Mouse (Mus musculus) embryonic facial prominence, embryonic 10.5 days (tissue): ENCODE measurements around the gene Hmces. TPM values are rescaled to one million over a fixed set of nuclear protein-coding genes. Genes with fewer than 3 reads are reported as not detected.
"Not testable (repeated sequence)": the region's sequence is repeated elsewhere in the genome, so short reads cannot be mapped to it uniquely, and the experiment has no call there.

Experiments used
- DNase-seq: peaks from one replicate; pipeline ENCODE4 v3.0.0-alpha.2; 2017; ENCODE audit warnings: low spot score
- H3K27ac ChIP-seq: fragments of 300-500 bp; sonication (generic); replicated peaks from 2 replicates; pipeline ENCODE4 v1.5.1; 2016; ENCODE audit warnings: mild to moderate bottlenecking
- H3K27me3 ChIP-seq: fragments of 300-500 bp; sonication (generic); replicated peaks from 2 replicates; pipeline ENCODE4 v1.6.1; 2016; ENCODE audit warnings: low read depth, mild to moderate bottlenecking; ENCODE audit not compliant: poor library complexity, severe bottlenecking
- H3K36me3 ChIP-seq: fragments of 300-500 bp; sonication (generic); replicated peaks from 2 replicates; pipeline ENCODE4 v1.6.1; 2016; ENCODE audit warnings: mild to moderate bottlenecking, moderate library complexity
- H3K4me1 ChIP-seq: fragments of 300-500 bp; sonication (generic); 2 replicates; pipeline ENCODE4 v1.6.1; 2016
- H3K4me3 ChIP-seq: fragments of 300-500 bp; sonication (generic); 2 replicates; pipeline ENCODE4 v1.5.1; 2016; ENCODE audit warnings: mild to moderate bottlenecking, moderate library complexity
- H3K9me3 ChIP-seq: fragments of 300-500 bp; sonication (generic); 2 replicates; pipeline ENCODE4 v1.6.1; 2016; ENCODE audit warnings: mild to moderate bottlenecking
- WGBS: fragments of 180-500 bp; shearing (Covaris S2); methylation state at CpG from one replicate; pipeline ENCODE4 v1.1.7; 2016; 5-methylcytosine and 5-hydroxymethylcytosine counted together
- polyA plus RNA-seq: library from polyadenylated mRNA; unstranded; fragments of >200 nt; fragmentation: Nextera tagmentation; extraction: Ambion mirVana; gene quantifications from 2 replicates; pipeline ENCODE4 v1.2.1, GENCODE M21; 2016

Hmces gene
- polyA plus RNA-seq, 1 experiment from 2014 or later: 67.1 TPM

DNA sequence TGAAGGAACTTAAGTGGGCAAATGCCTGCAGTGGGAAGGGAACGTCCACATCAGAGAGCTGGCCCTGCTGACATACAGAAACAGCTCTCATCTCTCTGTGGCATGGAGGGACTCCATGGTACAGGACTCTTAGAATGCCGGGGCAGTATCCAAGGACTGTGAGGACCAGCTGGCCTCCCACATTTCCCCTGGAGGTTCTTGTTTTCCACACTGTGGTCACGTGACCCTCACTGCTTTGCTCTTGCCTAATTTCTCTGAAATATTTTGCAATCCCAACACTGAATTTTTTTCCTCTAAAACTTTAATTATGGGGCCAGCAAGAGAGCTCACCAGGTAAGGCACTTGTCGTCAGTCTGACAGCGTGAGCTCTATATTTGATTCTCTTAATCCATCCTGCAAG is 21.3 kb downstream of the Hmces start:
- no peak for DNase-seq
- Histone ChIP-seq H3K9me3 (peaks cover 4% of the 10 kb centered on the region; the same call in 1 of the 2 replicates), H3K36me3 (peaks cover 65% of the 10 kb centered on the region), H3K27ac (no peak overlapping the region), H3K27me3 (no peaks in the 10 kb centered on the region), H3K4me1 (peaks cover 7% of the 10 kb centered on the region), H3K4me3 (no peak overlapping the region)
- 90% methylated on average over 5 of the region's 5 CpGs for WGBS

DNA sequence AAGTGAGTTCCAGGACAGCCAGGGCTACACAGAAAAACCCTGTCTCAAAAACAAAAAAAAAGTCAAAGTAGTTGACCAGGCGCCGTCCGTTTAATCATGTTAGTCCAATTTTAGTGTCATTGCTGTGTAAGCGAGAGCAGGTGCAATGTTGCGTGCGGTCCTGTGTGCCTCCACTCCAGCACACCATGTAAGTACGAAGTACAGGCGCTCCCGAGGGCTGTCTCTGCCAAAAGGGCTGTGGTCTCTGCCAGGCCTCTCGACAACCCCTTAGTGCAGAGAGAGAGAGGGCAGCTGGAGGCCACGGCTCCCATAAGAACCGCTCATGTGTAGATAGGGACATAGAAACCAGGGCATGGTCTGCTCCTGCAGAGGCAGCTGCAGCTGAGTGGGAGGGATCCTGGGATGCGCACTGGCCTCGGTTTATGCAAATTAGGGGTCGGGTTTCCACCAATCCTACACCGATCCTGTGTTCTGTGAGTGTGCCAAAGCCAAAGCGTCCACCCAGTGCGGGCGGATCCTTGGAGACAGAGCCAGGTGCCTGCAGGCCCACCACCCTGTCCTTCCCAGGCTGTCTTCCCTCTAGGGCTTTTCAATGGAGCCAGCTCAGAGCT is 23.5 kb downstream of the Hmces start:
- WGBS: 45% methylated on average over 19 of the region's 19 CpGs
- Histone ChIP-seq H3K27ac (peak overlapping the region; percentile 7; the same call in 1 of the 2 replicates), H3K9me3 (no peaks in the 10 kb centered on the region), H3K4me1 (peaks cover 7% of the 10 kb centered on the region), H3K36me3 (peaks cover 45% of the 10 kb centered on the region), H3K4me3 (no peak overlapping the region), H3K27me3 (no peaks in the 10 kb centered on the region)
- peak; percentile 79 for DNase-seq

DNA sequence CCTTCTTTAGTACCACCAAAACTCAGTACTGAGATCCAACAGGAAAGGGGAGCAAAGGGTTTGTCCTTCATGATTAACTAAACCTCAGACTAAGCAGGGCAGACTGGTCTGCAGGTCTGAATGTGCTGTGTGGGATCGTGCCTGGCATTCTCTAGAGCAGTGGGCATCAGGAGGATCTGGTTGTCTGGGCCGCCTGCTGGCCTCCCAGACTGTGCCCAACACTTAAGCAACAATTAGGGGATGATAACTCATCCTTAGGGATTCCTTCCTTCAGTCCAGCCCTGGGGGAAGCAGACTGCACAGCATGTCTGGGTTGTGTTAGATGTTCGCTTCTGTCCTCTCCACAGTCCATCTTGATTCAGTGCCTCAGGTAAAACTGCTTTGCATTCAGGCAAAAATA is 25.2 kb downstream of the Hmces start:
- WGBS: 89% methylated on average over 3 of the region's 3 CpGs
- Histone ChIP-seq H3K36me3 (peaks cover 29% of the 10 kb centered on the region), H3K27ac (no peak overlapping the region), H3K4me3 (no peak overlapping the region), H3K27me3 (no peaks in the 10 kb centered on the region), H3K4me1 (peaks cover 7% of the 10 kb centered on the region), H3K9me3 (no peaks in the 10 kb centered on the region)
- DNase-seq: no peak

DNA sequence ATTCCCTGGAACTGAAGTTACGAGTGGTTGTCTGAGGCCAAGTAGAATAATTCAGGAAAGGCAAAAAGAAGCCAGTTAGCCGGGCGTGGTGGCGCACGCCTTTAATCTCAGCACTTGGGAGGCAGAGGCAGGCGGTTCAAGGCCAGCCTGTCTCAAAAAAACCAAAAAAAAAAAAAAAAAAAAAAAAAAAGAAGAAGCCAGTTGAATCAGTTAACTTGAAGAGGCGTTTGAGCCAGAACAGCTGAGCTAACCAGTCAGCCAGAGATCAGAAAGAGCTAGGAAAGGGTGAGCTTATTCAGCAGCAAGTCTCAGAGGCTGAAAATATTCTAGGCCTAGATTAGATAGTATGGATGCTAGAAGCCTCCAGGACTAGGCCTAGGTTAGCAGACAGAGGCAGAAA is 28.4 kb downstream of the Hmces start:
- Histone ChIP-seq H3K36me3 (no peaks in the 10 kb centered on the region), H3K4me1 (peaks cover 6% of the 10 kb centered on the region), H3K4me3 (no peak overlapping the region), H3K9me3 (no peaks in the 10 kb centered on the region), H3K27me3 (no peaks in the 10 kb centered on the region), H3K27ac (no peak overlapping the region)
- WGBS: 84% methylated on average over 7 of the region's 7 CpGs
- no peak for DNase-seq

DNA sequence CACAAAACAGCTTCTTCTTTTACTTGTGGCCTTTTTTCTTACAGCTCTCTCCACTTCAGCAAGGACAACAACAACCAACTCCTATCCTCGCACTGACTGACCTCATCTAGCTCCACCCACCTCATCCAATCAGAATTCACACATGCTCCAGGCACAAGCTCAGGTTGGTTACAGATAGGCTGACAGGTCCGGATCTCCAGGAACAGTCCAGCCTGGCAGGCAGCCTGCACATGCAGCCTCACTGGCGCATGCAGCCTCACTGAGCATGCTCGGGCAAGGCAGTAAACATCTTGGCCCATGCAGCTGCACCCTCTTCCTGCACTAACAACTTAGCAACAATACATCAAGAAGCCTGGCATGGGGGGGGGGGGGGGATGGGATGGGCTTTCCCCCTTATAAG is 48.7 kb downstream of the Hmces start:
- not testable (repeated sequence) for H3K4me1 ChIP-seq, H3K27ac ChIP-seq, H3K4me3 ChIP-seq, H3K27me3 ChIP-seq, H3K36me3 ChIP-seq, DNase-seq
- H3K9me3 ChIP-seq: peaks cover 14% of the 10 kb centered on the region
- 63% methylated on average over 4 of the region's 4 CpGs for WGBS

DNA sequence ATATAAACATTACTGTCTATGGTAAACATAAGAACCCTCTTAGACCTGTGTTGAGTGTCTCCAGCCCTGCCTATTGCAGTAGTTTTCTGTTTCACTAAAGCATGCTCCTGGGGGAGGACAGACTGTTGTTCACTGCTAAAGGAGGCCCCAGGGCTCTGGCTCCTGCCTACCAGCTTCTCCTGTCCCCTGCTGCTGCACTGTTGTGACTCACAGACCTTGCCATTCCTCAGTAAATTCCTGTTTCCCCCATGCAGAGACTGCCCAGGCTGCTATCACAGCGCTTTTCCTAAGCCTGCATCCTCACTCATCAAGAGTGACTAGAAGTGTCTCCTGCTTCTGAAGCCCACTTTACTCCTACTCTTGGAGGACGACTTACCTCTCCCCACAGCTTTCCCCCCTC is 56.3 kb downstream of the Hmces start:
- H3K27me3 ChIP-seq: no peaks in the 10 kb centered on the region
- no peaks in the 10 kb centered on the region for H3K36me3 ChIP-seq
- no peak for DNase-seq
- H3K4me3 ChIP-seq: no peak overlapping the region
- H3K9me3 ChIP-seq: no peaks in the 10 kb centered on the region
- no peak overlapping the region for H3K27ac ChIP-seq
- no peaks in the 10 kb centered on the region for H3K4me1 ChIP-seq
- 23% methylated on average over 2 of the region's 2 CpGs for WGBS

DNA sequence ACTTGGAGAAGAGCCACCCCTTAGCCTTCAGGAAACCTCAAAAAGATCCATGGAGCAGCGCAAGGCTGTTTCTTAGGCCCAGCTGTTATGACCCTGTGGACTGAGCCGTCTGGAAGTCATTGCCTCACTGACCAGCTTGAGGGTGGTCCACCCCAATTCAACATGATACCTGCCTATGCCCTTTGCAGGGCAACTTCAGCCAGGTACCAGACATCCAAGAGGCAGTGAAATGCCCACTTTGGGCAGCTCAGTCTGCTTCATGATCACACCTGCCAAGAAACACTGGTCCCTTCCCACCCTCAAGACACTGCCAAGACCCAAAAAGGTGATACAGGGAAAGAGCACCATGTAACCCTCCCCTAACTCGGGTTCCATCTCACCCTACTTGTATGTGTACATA is 66.0 kb downstream of the Hmces start:
- Histone ChIP-seq H3K27me3 (no peaks in the 10 kb centered on the region), H3K4me3 (peak overlapping the region; percentile 97), H3K4me1 (peaks cover 24% of the 10 kb centered on the region), H3K9me3 (no peaks in the 10 kb centered on the region), H3K27ac (peak overlapping the region; percentile 98), H3K36me3 (peaks cover 22% of the 10 kb centered on the region)
- DNase-seq: no peak
- WGBS: 66% methylated on average over 3 of the region's 3 CpGs

DNA sequence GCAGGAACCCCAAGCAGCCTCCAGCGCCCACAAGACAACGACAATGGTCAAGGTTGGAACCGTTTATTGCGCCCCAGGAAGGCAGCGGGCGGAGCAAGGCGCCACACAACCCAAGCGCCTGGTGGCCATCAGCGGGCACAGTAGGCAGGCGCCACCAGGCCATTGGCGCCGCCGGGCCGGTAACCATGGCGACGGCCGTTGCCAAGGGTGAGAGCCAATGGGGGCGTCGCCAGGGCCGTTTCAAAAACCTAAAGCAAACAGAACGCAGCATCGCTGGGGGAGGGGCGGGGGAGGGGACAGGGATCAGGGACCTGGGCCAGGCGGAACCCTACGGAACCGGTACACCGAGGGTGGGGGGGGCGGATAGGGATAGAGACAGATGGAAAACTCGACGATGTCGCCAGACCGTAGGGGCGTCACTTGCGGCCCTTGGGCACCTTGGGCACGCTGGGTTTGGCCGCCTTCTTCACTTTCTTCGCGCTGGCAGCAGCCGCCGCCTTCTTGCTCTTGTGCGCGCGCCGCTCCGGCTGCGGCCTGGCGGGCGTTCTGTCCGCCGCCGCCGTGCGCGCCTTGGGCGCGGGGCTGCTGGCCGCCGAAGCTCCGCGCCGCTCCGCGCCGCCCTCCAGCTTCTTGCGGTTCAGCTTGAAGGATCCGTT is 66.8 kb downstream of the Hmces start:
- Histone ChIP-seq H3K9me3 (no peaks in the 10 kb centered on the region), H3K36me3 (peaks cover 29% of the 10 kb centered on the region), H3K4me3 (peak overlapping the region; percentile 97), H3K27ac (peak overlapping the region; percentile 98), H3K27me3 (no peaks in the 10 kb centered on the region), H3K4me1 (peaks cover 24% of the 10 kb centered on the region)
- DNase-seq: peak; percentile 96
- under 1% methylated on average over 66 of the region's 66 CpGs for WGBS

DNA sequence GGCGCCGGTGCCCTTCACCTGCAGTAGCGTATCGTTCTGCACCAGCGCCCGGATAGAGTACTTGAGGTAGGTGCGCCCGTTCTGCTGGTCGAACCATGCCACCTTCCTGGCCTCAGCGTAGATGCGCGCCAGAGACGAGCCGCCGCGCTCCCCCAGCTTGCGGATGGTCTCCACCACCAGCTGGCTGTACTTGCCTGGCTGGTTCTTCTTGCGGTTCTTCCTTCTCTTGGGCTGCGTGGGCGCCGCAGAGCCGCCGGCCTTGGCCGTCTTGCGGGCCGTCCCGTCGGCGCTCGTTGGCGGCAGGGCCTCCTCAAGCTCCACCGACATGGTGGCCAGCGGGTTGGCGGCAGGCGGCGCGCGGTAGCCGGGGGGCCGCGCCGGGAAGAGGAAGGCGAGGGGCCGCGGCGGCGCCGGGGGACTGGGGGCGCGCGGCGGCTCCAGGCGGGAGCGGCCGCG is 67.3 kb downstream of the Hmces start:
- under 1% methylated on average over 56 of the region's 56 CpGs for WGBS

DNA sequence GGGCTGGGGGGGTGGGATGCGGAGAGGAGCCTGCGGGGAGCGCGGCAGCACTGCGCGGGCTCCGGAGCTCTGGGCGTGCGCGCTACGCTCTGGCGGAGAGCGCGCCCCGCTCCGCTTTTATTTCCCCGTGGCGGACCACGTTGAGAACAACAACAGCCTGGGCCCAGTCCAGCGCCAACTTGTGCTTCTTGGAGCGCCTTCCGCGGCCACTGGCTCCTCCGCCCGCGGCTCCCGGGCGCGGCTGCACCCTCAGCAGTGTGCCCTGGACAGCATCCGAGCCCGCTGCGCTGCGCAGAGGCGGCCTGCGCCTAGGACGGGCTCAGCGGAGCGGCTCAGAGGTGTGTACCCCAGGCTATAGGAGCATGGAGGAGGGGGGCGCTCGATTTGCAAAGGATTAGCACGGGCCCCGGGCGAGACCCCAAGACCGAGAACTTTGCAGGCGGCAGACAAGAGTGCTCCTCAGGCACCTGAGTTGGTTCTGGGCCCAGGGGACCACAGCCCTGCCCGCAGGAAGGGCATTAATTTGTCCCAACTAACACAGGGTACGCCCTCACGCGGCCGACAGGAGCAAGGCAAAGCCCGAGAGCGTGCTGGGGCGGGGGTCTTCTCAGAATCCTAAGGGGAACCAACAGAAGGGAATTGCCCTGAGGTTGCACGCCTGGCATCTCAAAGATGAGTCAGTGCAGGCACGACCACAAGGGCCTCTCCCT is 68.0 kb downstream of the Hmces start, which contains the start of gene H1fx:
TSS of gene H1fx (minus strand) at position 91 of the 710 bp plus-strand sequence.
- H3K9me3 ChIP-seq: no peaks in the 10 kb centered on the region
- H3K4me1 ChIP-seq: peaks cover 24% of the 10 kb centered on the region
- peak; percentile 90 for DNase-seq
- no peaks in the 10 kb centered on the region for H3K27me3 ChIP-seq
- under 1% methylated on average over 55 of the region's 55 CpGs for WGBS
- H3K36me3 ChIP-seq: peaks cover 40% of the 10 kb centered on the region
- H3K27ac ChIP-seq: peak within 1 kb of the TSS; percentile 98
- peak within 1 kb of the TSS; percentile 97 for H3K4me3 ChIP-seq

More for the DNA sequence above, 67.3 kb downstream of the Hmces start:
- Histone ChIP-seq H3K4me3 (peak overlapping the region; percentile 97), H3K9me3 (no peaks in the 10 kb centered on the region), H3K36me3 (peaks cover 34% of the 10 kb centered on the region), H3K27me3 (no peaks in the 10 kb centered on the region), H3K27ac (peak overlapping the region; percentile 98), H3K4me1 (peaks cover 24% of the 10 kb centered on the region)
- peak; percentile 70 for DNase-seq

DNA sequence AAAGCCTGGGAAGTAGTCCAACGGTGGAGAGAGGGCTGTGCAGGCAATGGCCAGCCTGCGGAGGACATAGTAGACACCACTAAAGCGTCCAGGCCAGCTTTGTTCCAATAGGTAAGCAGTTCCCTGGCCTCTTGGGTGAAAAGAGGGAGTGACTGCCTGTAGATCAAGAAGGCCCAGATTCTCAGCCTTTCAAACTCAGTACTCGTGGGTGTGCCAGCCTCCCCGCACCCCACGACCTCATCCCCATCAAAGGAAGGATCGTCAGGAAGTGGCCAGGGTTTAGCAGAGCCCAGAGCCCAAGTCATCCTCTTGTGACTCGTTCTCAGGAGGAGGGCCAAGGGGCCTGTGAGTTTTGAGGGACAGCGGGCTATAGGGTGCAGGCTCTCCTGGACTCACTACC is 68.8 kb downstream of the Hmces start:
- H3K27me3 ChIP-seq: no peaks in the 10 kb centered on the region
- peaks cover 48% of the 10 kb centered on the region for H3K36me3 ChIP-seq
- peak overlapping the region; percentile 98 for H3K27ac ChIP-seq
- WGBS: 68% methylated on average over 9 of the region's 9 CpGs
- H3K4me1 ChIP-seq: peaks cover 24% of the 10 kb centered on the region
- DNase-seq: no peak
- peak overlapping the region; percentile 97 for H3K4me3 ChIP-seq
- no peaks in the 10 kb centered on the region for H3K9me3 ChIP-seq
